Mouse (Mus musculus): ENCODE data around the gene Tex264. TPM values are rescaled to one million over a fixed set of nuclear protein-coding genes. Genes with fewer than 3 reads are reported as not detected.

Tex264 gene
- polyA plus RNA-seq, 1 experiment from 2014 or later: 25.6 TPM

- DNase-seq: no peak
- no peaks in the 10 kb centered on the region for H3K9me3 ChIP-seq (ENCODE audit: low read length)
- 71% methylated on average over 2 of the region's 2 CpGs for WGBS (ENCODE audit: insufficient replicate concordance)
These were observed 59.4 kb downstream of the Tex264 start, which contains the start of gene Iqcf6 for GRCm38 (mm10) chr9:106626282-106626681. Gene Iqcf6 (plus strand): TSS chr9:106626582.

DNA sequence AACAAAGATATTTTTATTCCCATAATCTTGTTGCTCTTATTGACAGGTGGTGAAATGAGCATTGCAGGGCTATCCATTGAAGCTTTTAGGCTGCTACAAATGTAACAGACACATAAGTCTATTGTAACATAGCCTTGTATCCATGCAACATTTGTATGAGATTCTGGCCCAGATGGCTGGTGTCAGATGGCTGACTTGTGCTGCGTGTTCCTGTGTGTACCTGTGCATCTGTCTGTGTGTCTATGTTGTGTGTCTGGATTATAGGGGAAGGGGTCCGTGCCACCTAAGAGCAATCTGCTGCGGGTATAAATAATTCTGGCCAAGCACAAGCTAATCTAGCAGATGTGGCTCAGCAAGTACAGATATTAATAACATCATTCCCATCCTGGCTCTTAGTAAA lies 68.2 kb downstream of the Tex264 start:
- Histone ChIP-seq H3K36me3 (replicated peaks; ENCODE audit: insufficient read depth, low read length) (no peaks in the 10 kb centered on the region), H3K4me2 (ENCODE audit: low read depth, low read length) (no peak overlapping the region), H3K9ac (replicated peaks) (no peak overlapping the region), H3K9me3 (ENCODE audit: low read length) (no peaks in the 10 kb centered on the region), H3K4me1 (ENCODE audit: insufficient read depth) (no peaks in the 10 kb centered on the region), H3K27me3 (ENCODE audit: insufficient read depth, low read length) (no peaks in the 10 kb centered on the region), H3K27ac (ENCODE audit: low read depth) (no peak overlapping the region), H3K4me3 (ENCODE audit: low read depth, low read length) (no peak overlapping the region)
- TF ChIP-seq EP300 (IDR thresholded peaks at IDR 0.05; ENCODE audit: low read depth) (no peak), CTCF (IDR thresholded peaks at IDR 0.05; ENCODE audit: low read depth) (no peak)
- ATAC-seq (no peak), DNase-seq (no peak)
- 78% methylated on average over 3 of the region's 3 CpGs for WGBS (ENCODE audit: insufficient replicate concordance)

More at GRCm38 (mm10) chr9:106626282-106626681, 59.4 kb downstream of the Tex264 start, which contains the start of gene Iqcf6:
- H3K4me1 ChIP-seq (ENCODE audit: insufficient read depth): no peaks in the 10 kb centered on the region
- no peak for ATAC-seq
- no peak within 1 kb of the TSS for H3K4me3 ChIP-seq (ENCODE audit: low read depth, low read length)
- H3K4me2 ChIP-seq (ENCODE audit: low read depth, low read length): no peak within 1 kb of the TSS
- no peaks in the 10 kb centered on the region for H3K36me3 ChIP-seq (replicated peaks; ENCODE audit: insufficient read depth, low read length)
- H3K27ac ChIP-seq (ENCODE audit: low read depth): no peak within 1 kb of the TSS
- no peaks in the 10 kb centered on the region for H3K27me3 ChIP-seq (ENCODE audit: insufficient read depth, low read length)
- no peak within 1 kb of the TSS for H3K9ac ChIP-seq (replicated peaks)
- TF ChIP-seq CTCF (IDR thresholded peaks at IDR 0.05; ENCODE audit: low read depth) (no peak), EP300 (IDR thresholded peaks at IDR 0.05; ENCODE audit: low read depth) (no peak)

GRCm38 (mm10) chr9:106616306-106616705 lies 69.4 kb downstream of the Tex264 start:
- WGBS (ENCODE audit: insufficient replicate concordance): 70% methylated on average over 9 of the region's 9 CpGs
- Histone ChIP-seq H3K4me3 (ENCODE audit: low read depth, low read length) (no peak overlapping the region), H3K4me1 (ENCODE audit: insufficient read depth) (no peaks in the 10 kb centered on the region), H3K9me3 (ENCODE audit: low read length) (no peaks in the 10 kb centered on the region), H3K27ac (ENCODE audit: low read depth) (no peak overlapping the region), H3K9ac (replicated peaks) (no peak overlapping the region), H3K4me2 (ENCODE audit: low read depth, low read length) (no peak overlapping the region), H3K27me3 (ENCODE audit: insufficient read depth, low read length) (no peaks in the 10 kb centered on the region), H3K36me3 (replicated peaks; ENCODE audit: insufficient read depth, low read length) (no peaks in the 10 kb centered on the region)
- TF ChIP-seq EP300 (IDR thresholded peaks at IDR 0.05; ENCODE audit: low read depth): no peak
- no peak for TF ChIP-seq CTCF (IDR thresholded peaks at IDR 0.05; ENCODE audit: low read depth)
- no peak for ATAC-seq
- DNase-seq: no peak

DNA sequence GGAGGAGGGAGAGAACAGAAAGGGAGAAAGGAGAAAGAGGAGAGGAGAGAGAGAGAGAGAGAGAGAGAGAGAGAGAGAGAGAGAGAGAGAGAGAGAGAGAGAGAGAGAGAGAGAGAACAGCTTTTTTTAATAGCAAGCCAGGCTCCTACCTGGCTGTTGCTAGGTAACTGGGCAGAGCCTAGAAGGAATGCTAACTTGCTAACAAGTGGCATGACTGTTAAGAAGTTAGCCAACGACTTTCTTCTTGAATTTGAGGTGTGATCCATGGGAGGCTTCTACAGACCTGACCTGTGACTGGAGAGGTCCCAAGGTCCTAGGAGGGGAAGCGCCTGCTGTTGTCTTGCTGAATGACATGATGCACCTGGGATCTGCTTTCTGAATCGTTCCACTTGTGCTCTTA lies 71.1 kb downstream of the Tex264 start:
- no peaks in the 10 kb centered on the region for H3K9me3 ChIP-seq (ENCODE audit: low read length)
- H3K36me3 ChIP-seq (replicated peaks; ENCODE audit: insufficient read depth, low read length): no peaks in the 10 kb centered on the region
- H3K4me3 ChIP-seq (ENCODE audit: low read depth, low read length): no peak overlapping the region
- no peak overlapping the region for H3K4me2 ChIP-seq (ENCODE audit: low read depth, low read length)
- no peak for DNase-seq
- ATAC-seq: no peak
- no peak overlapping the region for H3K9ac ChIP-seq (replicated peaks)
- no peak overlapping the region for H3K27ac ChIP-seq (ENCODE audit: low read depth)
- no peak for TF ChIP-seq CTCF (IDR thresholded peaks at IDR 0.05; ENCODE audit: low read depth)
- no peak for TF ChIP-seq EP300 (IDR thresholded peaks at IDR 0.05; ENCODE audit: low read depth)
- no peaks in the 10 kb centered on the region for H3K4me1 ChIP-seq (ENCODE audit: insufficient read depth)
- no peaks in the 10 kb centered on the region for H3K27me3 ChIP-seq (ENCODE audit: insufficient read depth, low read length)
- WGBS (ENCODE audit: insufficient replicate concordance): 38% methylated on average over 3 of the region's 3 CpGs

DNA sequence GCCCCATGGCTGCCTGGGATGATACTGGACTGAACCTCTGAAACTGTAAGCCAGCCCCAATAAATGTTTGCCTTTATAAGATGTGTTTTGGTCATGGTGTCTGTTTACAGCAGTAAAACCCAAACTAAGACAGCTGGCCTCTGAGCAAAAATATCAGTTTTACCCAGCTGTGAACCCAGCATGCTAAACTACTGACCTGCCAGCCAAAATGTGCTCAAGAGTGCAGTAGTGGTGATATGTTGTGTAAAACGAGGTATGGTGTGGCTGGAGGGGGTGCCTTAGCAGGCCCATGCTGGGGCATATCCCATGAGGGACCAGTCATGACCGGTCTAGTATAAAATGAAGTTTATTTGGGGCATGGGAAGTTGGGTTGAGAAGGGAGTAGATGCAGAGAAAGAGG lies 71.8 kb downstream of the Tex264 start:
- H3K27ac ChIP-seq (ENCODE audit: low read depth): no peak overlapping the region
- H3K9me3 ChIP-seq (ENCODE audit: low read length): no peaks in the 10 kb centered on the region
- no peak overlapping the region for H3K9ac ChIP-seq (replicated peaks)
- H3K36me3 ChIP-seq (replicated peaks; ENCODE audit: insufficient read depth, low read length): no peaks in the 10 kb centered on the region
- no peaks in the 10 kb centered on the region for H3K27me3 ChIP-seq (ENCODE audit: insufficient read depth, low read length)
- no peak overlapping the region for H3K4me2 ChIP-seq (ENCODE audit: low read depth, low read length)
- H3K4me3 ChIP-seq (ENCODE audit: low read depth, low read length): no peak overlapping the region
- no peak for DNase-seq
- WGBS (ENCODE audit: insufficient replicate concordance): 46% methylated on average over 2 of the region's 2 CpGs
- H3K4me1 ChIP-seq (ENCODE audit: insufficient read depth): no peaks in the 10 kb centered on the region
- TF ChIP-seq EP300 (IDR thresholded peaks at IDR 0.05; ENCODE audit: low read depth) (no peak), CTCF (IDR thresholded peaks at IDR 0.05; ENCODE audit: low read depth) (no peak)
- ATAC-seq: no peak

DNA sequence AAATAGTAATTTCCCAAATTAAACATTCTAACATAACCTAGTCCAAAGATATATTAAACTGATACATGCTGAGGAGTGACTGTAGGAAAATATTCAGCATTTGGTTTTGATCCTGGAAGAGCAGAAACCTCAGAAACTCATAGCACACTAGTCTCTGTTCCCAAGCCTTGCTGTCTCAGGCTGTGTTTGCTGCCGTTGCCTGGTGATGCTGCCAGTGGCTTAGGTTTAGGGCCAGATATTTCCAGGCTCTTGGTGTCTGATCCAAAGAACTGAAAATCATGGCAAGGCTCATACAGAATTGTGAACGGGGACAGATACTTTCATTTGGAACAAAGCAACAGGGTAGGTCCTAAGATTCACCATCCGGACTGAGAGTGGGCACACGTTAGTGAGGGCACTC lies 75.0 kb downstream of the Tex264 start:
- ATAC-seq (no peak), DNase-seq (no peak)
- TF ChIP-seq CTCF (IDR thresholded peaks at IDR 0.05; ENCODE audit: low read depth) (no peak), EP300 (IDR thresholded peaks at IDR 0.05; ENCODE audit: low read depth) (no peak)
- H3K4me2 ChIP-seq (ENCODE audit: low read depth, low read length): no peak overlapping the region
- H3K4me3 ChIP-seq (ENCODE audit: low read depth, low read length): no peak overlapping the region
- no peak overlapping the region for H3K9ac ChIP-seq (replicated peaks)
- H3K27me3 ChIP-seq (ENCODE audit: insufficient read depth, low read length): no peaks in the 10 kb centered on the region
- H3K4me1 ChIP-seq (ENCODE audit: insufficient read depth): no peaks in the 10 kb centered on the region
- WGBS (ENCODE audit: insufficient replicate concordance): 78% methylated on average over 4 of the region's 4 CpGs
- no peaks in the 10 kb centered on the region for H3K36me3 ChIP-seq (replicated peaks; ENCODE audit: insufficient read depth, low read length)
- H3K9me3 ChIP-seq (ENCODE audit: low read length): no peaks in the 10 kb centered on the region
- H3K27ac ChIP-seq (ENCODE audit: low read depth): no peak overlapping the region

Other genes with a start within 250 kb of the Tex264 start
- 30.4 and 38.7 TPM in 2 replicates for gene Acy1, start 247.6 kb downstream of the Tex264 start, polyA plus RNA-seq (2015; fragmentation: Nextera tagmentation; extraction: Ambion mirVana)
- 41.4 and 47.9 TPM in 2 replicates for gene Abhd14b, start 238.5 kb downstream of the Tex264 start, polyA plus RNA-seq (2015; fragmentation: Nextera tagmentation; extraction: Ambion mirVana)
- gene Abhd14a, start 238.2 kb downstream of the Tex264 start, polyA plus RNA-seq (2015; fragmentation: Nextera tagmentation; extraction: Ambion mirVana): 15.8 and 16.2 TPM in 2 replicates
- gene Pcbp4, start 232.6 kb downstream of the Tex264 start, polyA plus RNA-seq (2015; fragmentation: Nextera tagmentation; extraction: Ambion mirVana): 4.9 and 6.1 TPM in 2 replicates
- not detected in 2 replicates for gene Gpr62, start 220.0 kb downstream of the Tex264 start, polyA plus RNA-seq (2015; fragmentation: Nextera tagmentation; extraction: Ambion mirVana)
- 12.3 and 14.5 TPM in 2 replicates for gene Rrp9, start 210.0 kb downstream of the Tex264 start, polyA plus RNA-seq (2015; fragmentation: Nextera tagmentation; extraction: Ambion mirVana)
- 1.6 and 1.9 TPM in 2 replicates for gene Parp3, start 209.0 kb downstream of the Tex264 start, polyA plus RNA-seq (2015; fragmentation: Nextera tagmentation; extraction: Ambion mirVana)
- not detected in 2 replicates for gene Iqcf1, start 186.0 kb downstream of the Tex264 start, polyA plus RNA-seq (2015; fragmentation: Nextera tagmentation; extraction: Ambion mirVana)
- not detected in 2 replicates for gene Iqcf5, start 171.4 kb downstream of the Tex264 start, polyA plus RNA-seq (2015; fragmentation: Nextera tagmentation; extraction: Ambion mirVana)
- gene Iqcf3, start 124.3 kb downstream of the Tex264 start, polyA plus RNA-seq (2015; fragmentation: Nextera tagmentation; extraction: Ambion mirVana): not detected in 2 replicates
- not detected in 2 replicates for gene Iqcf4, start 114.9 kb downstream of the Tex264 start, polyA plus RNA-seq (2015; fragmentation: Nextera tagmentation; extraction: Ambion mirVana)
- gene Iqcf6, start 59.3 kb downstream of the Tex264 start, polyA plus RNA-seq (2015; fragmentation: Nextera tagmentation; extraction: Ambion mirVana): not detected in 2 replicates
- gene Grm2, start 29.8 kb downstream of the Tex264 start, polyA plus RNA-seq (2015; fragmentation: Nextera tagmentation; extraction: Ambion mirVana): not detected in 2 replicates
- 1.2 and 1.7 TPM in 2 replicates for gene Rad54l2, start 103.3 kb upstream of the Tex264 start, polyA plus RNA-seq (2015; fragmentation: Nextera tagmentation; extraction: Ambion mirVana)
- gene Dcaf1, start 135.9 kb upstream of the Tex264 start, polyA plus RNA-seq (2015; fragmentation: Nextera tagmentation; extraction: Ambion mirVana): 3.1 and 5.0 TPM in 2 replicates
- gene Rbm15b, start 201.5 kb upstream of the Tex264 start, polyA plus RNA-seq (2015; fragmentation: Nextera tagmentation; extraction: Ambion mirVana): 1.4 and 2.2 TPM in 2 replicates
- gene Manf, start 206.1 kb upstream of the Tex264 start, polyA plus RNA-seq (2015; fragmentation: Nextera tagmentation; extraction: Ambion mirVana): 104 and 139 TPM in 2 replicates